Mouse (Mus musculus): ENCODE data around the gene Prkce. TPM values are rescaled to one million over a fixed set of nuclear protein-coding genes. Genes with fewer than 3 reads are reported as not detected.

Prkce gene
- total and polyA plus RNA-seq, 2 experiments from 2014 or later, result 8.1 to 12.6 TPM

DNA sequence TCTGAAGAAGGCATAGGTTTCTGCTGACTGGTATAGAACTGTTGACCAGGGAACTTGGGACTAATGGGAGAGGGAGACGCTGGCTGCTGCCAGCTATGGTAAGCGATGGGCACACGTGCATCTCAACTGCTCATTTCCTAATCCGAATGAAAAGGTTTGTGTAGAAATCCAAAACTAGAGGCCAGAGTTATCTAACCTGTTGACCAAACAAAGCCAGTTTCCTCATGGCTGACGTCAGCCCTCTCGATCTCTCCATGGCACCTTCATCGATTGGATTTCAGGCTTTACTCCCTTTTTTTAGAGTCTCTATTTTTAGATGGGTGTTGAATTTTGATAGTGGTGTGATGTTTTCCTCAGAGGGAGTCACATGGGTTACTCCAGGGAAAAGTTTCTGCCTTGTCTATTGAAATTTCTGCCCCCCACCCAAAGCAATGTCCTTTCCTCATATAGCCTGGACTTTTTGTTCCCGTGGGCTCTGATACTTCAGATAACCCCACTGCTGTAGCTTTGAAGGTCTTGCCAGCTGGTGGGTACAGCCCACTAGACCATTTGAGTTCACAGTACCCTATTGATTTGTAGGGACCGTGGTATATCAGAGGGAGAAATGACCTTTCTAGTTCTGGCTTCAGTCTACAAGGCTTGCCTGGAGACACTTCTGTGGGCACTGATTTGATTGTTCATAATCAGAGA, 335.8 kb downstream of the Prkce start:
- 76% methylated on average over 9 of the region's 9 CpGs for WGBS
- Histone ChIP-seq H3K36me3 (replicated peaks; ENCODE audit: control insufficient read depth, insufficient read depth, low read length) (no peaks in the 10 kb centered on the region; the same call in 1 of the 2 replicates), H3K4me1 (ENCODE audit: control insufficient read depth, insufficient read depth) (peaks cover 18% of the 10 kb centered on the region)

DNA sequence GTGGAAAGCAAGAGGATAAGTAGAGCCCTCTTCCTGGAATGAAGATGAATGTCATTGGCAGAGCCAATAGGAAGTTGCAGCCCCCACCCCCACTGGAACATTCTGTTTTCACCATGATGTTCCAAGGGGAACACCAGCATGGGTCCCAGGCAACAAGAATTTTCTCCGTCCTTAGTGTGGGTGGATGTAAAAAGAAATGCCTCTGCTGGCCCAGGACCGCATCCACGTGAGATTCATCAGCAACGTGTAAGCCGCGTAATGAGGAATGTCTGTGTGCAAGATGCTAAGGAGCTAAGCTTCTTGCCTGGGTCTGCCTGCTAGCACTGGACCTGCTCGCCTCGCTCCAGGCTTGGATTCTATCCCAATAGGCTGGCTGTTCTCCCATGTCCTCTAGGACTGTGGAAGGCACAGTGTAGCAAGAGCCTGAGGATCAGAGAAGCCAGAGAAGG, 337.6 kb downstream of the Prkce start, which contains the start of gene Gm10309:
TSS of gene Gm10309 (minus strand) at position 50 of the 449 bp plus-strand sequence.
- TF ChIP-seq EP300 (IDR thresholded peaks at IDR 0.05; ENCODE audit: low read depth), result no peak
- no peak for TF ChIP-seq CTCF (IDR thresholded peaks at IDR 0.05; ENCODE audit: low read depth)
- no peak for DNase-seq (ENCODE audit: low spot score)
- Histone ChIP-seq H3K36me3 (replicated peaks; ENCODE audit: control insufficient read depth, insufficient read depth, low read length) (no peaks in the 10 kb centered on the region; the same call in 1 of the 2 replicates), H3K9me3 (replicated peaks; ENCODE audit: control insufficient read depth, low read length) (no peaks in the 10 kb centered on the region), H3K27me3 (ENCODE audit: control insufficient read depth, insufficient read depth, low read length) (no peaks in the 10 kb centered on the region), H3K4me1 (ENCODE audit: control insufficient read depth, insufficient read depth) (peaks cover 16% of the 10 kb centered on the region), H3K9ac (replicated peaks; ENCODE audit: low read depth, low read length) (no peak within 1 kb of the TSS), H3K4me2 (ENCODE audit: low read depth, low read length) (no peak within 1 kb of the TSS), H3K4me3 (ENCODE audit: low read depth, low read length) (no peak within 1 kb of the TSS), H3K27ac (ENCODE audit: low read depth) (no peak within 1 kb of the TSS)
- 74% methylated on average over 8 of the region's 8 CpGs for WGBS
- no peak for ATAC-seq (ENCODE audit: insufficient read depth, low read depth)

More for the DNA sequence above, 335.8 kb downstream of the Prkce start:
- DNase-seq (ENCODE audit: low spot score) (no peak), ATAC-seq (ENCODE audit: insufficient read depth, low read depth) (no peak)
- H3K4me3 ChIP-seq (ENCODE audit: low read depth, low read length), result no peak overlapping the region
- H3K27me3 ChIP-seq (ENCODE audit: control insufficient read depth, insufficient read depth, low read length), result no peaks in the 10 kb centered on the region
- no peaks in the 10 kb centered on the region for H3K9me3 ChIP-seq (replicated peaks; ENCODE audit: control insufficient read depth, low read length)
- no peak for TF ChIP-seq EP300 (IDR thresholded peaks at IDR 0.05; ENCODE audit: low read depth)
- no peak for TF ChIP-seq CTCF (IDR thresholded peaks at IDR 0.05; ENCODE audit: low read depth)
- no peak overlapping the region for H3K4me2 ChIP-seq (ENCODE audit: low read depth, low read length)
- no peak overlapping the region for H3K27ac ChIP-seq (ENCODE audit: low read depth)
- H3K9ac ChIP-seq (replicated peaks; ENCODE audit: low read depth, low read length), result no peak overlapping the region

DNA sequence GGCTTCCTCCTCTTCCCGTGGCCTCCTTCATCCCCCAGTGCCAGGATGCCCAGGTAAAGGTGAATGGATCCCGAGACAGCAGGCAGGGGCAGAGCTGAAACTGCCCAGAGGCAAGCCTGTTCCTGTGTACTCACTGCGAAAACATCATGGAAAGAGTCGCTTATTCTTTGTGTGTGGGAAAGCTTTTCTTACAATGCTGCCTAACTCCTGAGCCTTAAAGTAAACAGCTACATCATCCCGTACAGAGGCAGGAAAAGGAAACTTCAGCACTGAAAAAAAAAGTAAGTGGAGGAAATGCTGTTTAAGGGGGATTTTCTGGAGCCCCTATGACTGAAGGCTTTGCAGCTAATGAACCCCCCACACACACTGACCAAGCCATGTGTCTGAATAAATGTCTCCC, 339.3 kb downstream of the Prkce start:
- ATAC-seq (ENCODE audit: insufficient read depth, low read depth), result peak; percentile 37; the same call in 1 of the 2 replicates
- 65% methylated on average over 5 of the region's 5 CpGs for WGBS
- no peak overlapping the region for H3K4me2 ChIP-seq (ENCODE audit: low read depth, low read length)
- H3K9ac ChIP-seq (replicated peaks; ENCODE audit: low read depth, low read length), result no peak overlapping the region
- H3K27ac ChIP-seq (ENCODE audit: low read depth), result peak overlapping the region; percentile 71
- no peaks in the 10 kb centered on the region for H3K9me3 ChIP-seq (replicated peaks; ENCODE audit: control insufficient read depth, low read length)
- peaks cover 10% of the 10 kb centered on the region for H3K4me1 ChIP-seq (ENCODE audit: control insufficient read depth, insufficient read depth)
- H3K36me3 ChIP-seq (replicated peaks; ENCODE audit: control insufficient read depth, insufficient read depth, low read length), result no peaks in the 10 kb centered on the region
- H3K4me3 ChIP-seq (ENCODE audit: low read depth, low read length), result no peak overlapping the region
- no peak for TF ChIP-seq CTCF (IDR thresholded peaks at IDR 0.05; ENCODE audit: low read depth)
- TF ChIP-seq EP300 (IDR thresholded peaks at IDR 0.05; ENCODE audit: low read depth), result no peak
- DNase-seq (ENCODE audit: low spot score), result peak; percentile 43
- H3K27me3 ChIP-seq (ENCODE audit: control insufficient read depth, insufficient read depth, low read length), result no peaks in the 10 kb centered on the region

DNA sequence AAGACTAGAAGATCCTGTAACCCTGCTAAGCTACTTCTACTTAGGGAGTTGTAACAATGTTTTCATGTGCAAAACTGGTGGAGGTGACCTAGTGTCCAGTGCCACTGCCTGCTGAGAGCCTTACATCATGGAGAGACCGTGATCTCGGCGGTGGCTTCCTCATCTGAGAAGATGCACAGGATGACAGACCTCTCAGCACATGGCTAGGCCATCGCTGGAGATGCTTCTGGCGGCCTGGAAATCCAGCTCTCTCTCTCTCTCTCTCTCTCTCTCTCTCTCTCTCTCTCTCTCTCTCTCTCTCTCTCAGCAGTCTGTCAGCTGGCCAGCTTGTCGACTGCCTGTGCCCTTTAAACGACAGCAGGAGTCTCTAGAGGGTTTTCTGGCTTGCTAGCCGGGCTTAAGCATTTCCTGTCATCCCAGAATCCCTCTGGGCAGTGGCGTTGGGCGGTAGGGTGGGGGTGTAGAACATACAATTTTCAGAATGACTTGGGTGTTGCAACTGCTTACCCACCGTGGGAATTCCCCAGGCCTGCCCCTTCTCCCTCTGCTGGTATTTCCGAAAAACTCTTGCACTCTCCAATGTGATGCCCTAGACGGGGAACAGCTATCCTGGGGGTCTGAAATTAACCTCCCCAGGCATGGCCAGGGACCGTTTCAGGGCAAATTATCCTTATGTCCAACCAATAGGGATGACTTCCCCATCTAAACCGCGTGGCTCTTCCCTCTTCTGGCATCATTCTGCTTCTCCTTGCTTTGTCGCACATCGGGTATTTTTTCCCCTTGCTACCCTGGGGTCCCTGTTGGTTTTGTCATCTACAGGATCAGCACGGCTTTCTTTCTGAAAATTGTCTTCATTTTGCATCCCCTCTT, 340.0 kb downstream of the Prkce start:
- 46% methylated on average over 19 of the region's 19 CpGs for WGBS
- peaks cover 10% of the 10 kb centered on the region for H3K4me1 ChIP-seq (ENCODE audit: control insufficient read depth, insufficient read depth)
- H3K27ac ChIP-seq (ENCODE audit: low read depth), result peak overlapping the region; percentile 71
- no peak for TF ChIP-seq EP300 (IDR thresholded peaks at IDR 0.05; ENCODE audit: low read depth)
- no peak for TF ChIP-seq CTCF (IDR thresholded peaks at IDR 0.05; ENCODE audit: low read depth)
- DNase-seq (ENCODE audit: low spot score) (peak; percentile 64), ATAC-seq (ENCODE audit: insufficient read depth, low read depth) (peak; percentile 73)
- H3K4me3 ChIP-seq (ENCODE audit: low read depth, low read length), result no peak overlapping the region
- H3K4me2 ChIP-seq (ENCODE audit: low read depth, low read length), result no peak overlapping the region
- H3K9me3 ChIP-seq (replicated peaks; ENCODE audit: control insufficient read depth, low read length), result no peaks in the 10 kb centered on the region
- no peaks in the 10 kb centered on the region for H3K36me3 ChIP-seq (replicated peaks; ENCODE audit: control insufficient read depth, insufficient read depth, low read length)
- H3K9ac ChIP-seq (replicated peaks; ENCODE audit: low read depth, low read length), result no peak overlapping the region
- no peaks in the 10 kb centered on the region for H3K27me3 ChIP-seq (ENCODE audit: control insufficient read depth, insufficient read depth, low read length)

DNA sequence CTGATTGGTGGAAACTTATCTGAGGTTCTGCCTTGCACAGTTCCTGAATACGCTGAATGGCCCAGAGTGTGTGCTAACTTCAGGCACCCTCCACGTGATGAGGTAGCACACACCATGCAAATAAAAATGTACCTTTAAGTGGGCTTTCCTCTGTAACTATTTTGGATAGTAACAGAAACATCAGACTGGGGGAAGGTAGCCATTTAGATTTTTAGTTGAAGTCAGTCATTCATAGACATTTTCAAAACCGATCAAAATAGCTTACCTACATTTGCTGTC, 340.6 kb downstream of the Prkce start:
- no peaks in the 10 kb centered on the region for H3K36me3 ChIP-seq (replicated peaks; ENCODE audit: control insufficient read depth, insufficient read depth, low read length)
- H3K9me3 ChIP-seq (replicated peaks; ENCODE audit: control insufficient read depth, low read length), result no peaks in the 10 kb centered on the region
- no peak for ATAC-seq (ENCODE audit: insufficient read depth, low read depth)
- no peaks in the 10 kb centered on the region for H3K27me3 ChIP-seq (ENCODE audit: control insufficient read depth, insufficient read depth, low read length)
- TF ChIP-seq CTCF (IDR thresholded peaks at IDR 0.05; ENCODE audit: low read depth) (no peak), EP300 (IDR thresholded peaks at IDR 0.05; ENCODE audit: low read depth) (no peak)
- 78% methylated on average over 3 of the region's 3 CpGs for WGBS
- no peak overlapping the region for H3K9ac ChIP-seq (replicated peaks; ENCODE audit: low read depth, low read length)
- peak overlapping the region; percentile 71 for H3K27ac ChIP-seq (ENCODE audit: low read depth)
- H3K4me1 ChIP-seq (ENCODE audit: control insufficient read depth, insufficient read depth), result peaks cover 10% of the 10 kb centered on the region
- no peak for DNase-seq (ENCODE audit: low spot score)
- no peak overlapping the region for H3K4me3 ChIP-seq (ENCODE audit: low read depth, low read length)
- no peak overlapping the region for H3K4me2 ChIP-seq (ENCODE audit: low read depth, low read length)
